Mouse (Mus musculus) cerebellum, postnatal 36 days (tissue): ENCODE data around the gene Ccnd2.
A peak's percentile ranks its signal among the peaks of the same experiment; 100 is the strongest.

Experiments
- DNase-seq, 2 experiments: peaks; one replicate each; pipeline ENCODE4 v3.0.0; 2021 to 2022; ENCODE audit warnings: mixed read lengths in 2 of 2

The Ccnd2 gene

GRCm38 (mm10) chr6:127106189-127106588 is 45.8 kb downstream of the Ccnd2 start:
- DNase-seq, result no peak

DNA sequence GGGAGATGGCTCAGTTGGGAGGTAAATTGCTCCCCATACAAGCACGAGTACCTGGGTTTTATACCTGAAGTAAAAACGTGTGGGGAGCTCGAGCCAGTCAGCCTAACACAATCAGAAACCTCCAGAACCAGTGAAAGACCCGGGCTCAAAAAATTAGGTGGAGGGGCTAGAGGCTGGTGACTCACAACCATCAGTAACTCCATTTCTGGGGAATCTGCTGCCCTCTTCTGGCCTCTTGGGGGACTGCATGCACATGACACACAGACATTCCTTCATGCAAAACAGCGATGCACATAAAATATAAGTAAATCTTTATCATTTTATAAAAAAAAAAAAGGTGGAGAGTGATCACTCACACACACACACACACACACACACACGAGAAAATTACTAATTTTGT is 46.9 kb downstream of the Ccnd2 start:
- peak; percentile 28 to 34 for DNase-seq

GRCm38 (mm10) chr6:127104396-127105029 is 47.5 kb downstream of the Ccnd2 start:
- no peak for DNase-seq

GRCm38 (mm10) chr6:127103506-127104275 is 48.3 kb downstream of the Ccnd2 start:
- no peak for DNase-seq

GRCm38 (mm10) chr6:127094565-127094964 is 57.4 kb downstream of the Ccnd2 start:
- no peak for DNase-seq

DNA sequence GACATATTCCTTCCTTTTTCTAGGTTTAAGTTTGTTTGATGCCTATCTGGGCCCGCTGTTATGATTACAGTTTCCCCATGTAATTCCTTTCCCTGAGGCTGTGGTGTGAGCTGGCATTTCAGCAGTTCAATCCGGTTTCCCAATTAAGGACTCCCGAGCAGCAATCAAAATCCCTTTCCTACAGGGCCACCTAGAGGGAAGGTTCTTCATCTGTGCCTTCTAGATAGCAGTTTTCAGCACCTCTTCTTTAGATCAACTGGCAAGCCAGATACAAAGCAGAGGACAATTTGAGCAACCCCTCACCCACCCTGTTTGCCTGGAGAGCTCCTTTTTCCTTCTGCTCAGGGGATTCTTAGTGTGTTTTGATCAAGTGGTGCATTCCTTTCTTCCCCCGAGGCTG is 65.3 kb downstream of the Ccnd2 start:
- peak; percentile 27 to 56 for DNase-seq

DNA sequence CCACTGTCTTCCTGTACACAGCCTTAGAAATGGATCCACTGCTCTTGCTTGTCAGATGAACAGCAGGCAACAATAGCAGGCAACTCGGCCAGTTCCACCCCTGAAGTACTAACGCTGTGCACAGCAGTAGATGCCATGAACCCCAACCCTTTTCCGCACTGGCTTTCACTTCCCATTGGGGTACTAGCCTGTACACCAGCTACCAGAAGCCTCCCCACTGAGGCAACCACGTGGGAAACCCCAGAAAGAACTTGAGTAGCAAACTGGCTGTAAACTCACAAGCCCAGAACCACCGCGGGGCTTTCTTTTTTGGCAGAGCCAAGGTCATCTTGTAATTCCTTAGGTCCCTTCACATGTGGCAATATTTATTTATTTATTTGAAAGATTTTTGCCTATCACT is 70.2 kb downstream of the Ccnd2 start:
- no peak for DNase-seq

DNA sequence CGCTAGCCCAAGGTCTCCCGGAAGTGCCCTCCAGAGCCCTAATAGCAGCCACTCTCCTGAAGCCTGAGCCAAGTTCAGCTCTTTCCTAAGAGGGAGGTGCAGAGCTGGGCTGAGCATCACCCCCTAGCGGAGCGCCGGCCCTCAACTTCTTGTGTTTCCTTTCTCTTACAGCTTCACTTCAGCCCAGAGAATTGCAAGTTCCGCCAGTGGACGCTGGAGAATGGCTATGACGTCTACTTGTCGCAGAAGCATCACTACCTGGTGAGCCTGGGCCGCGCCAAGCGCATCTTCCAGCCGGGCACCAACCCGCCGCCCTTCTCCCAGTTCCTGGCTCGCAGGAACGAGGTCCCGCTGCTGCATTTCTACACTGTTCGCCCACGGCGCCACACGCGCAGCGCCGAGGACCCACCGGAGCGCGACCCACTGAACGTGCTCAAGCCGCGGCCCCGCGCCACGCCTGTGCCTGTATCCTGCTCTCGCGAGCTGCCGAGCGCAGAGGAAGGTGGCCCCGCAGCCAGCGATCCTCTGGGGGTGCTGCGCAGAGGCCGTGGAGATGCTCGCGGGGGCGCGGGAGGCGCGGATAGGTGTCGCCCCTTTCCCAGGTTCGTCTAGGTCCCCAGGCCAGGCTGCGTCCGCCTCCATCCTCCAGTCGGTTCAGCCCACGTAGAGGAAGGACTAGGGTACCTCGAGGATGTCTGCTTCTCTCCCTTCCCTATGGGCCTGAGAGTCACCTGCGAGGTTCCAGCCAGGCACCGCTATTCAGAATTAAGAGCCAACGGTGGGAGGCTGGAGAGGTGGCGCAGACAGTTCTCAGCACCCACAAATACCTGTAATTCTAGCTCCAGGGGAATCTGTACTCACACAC is 71.9 kb downstream of the Ccnd2 start:
- peak; percentile 70 to 72 for DNase-seq
